Mouse (Mus musculus): ENCODE data around the gene Mrap2.
A peak's percentile ranks its signal among the peaks of the same experiment; 100 is the strongest.

The Mrap2 gene

DNA sequence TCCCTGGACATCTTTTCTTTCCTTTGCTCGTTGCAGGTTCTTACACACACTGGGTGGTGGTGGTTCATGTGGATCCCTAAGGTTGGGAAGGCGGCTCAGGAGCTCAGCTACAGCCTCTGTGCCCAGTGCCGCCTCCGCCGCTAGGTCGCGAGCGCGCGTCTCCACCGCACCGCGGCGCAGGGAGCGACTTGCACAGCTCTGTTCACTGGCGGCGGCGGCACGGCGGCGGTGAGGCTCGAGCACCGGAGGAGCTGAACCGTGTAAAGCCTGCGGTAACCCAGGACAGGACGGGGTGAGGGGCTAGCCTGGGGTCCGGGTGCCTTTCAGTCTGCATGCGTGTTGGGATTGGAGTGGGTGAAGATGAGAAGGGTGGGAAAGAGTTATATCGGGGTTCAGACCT lies at the start of gene Mrap2:
Mrap2 (plus strand) TSS at position 201 of the 400 bp plus-strand sequence.
- DNase-seq (ENCODE audit: low spot score): peak; percentile 57

DNA sequence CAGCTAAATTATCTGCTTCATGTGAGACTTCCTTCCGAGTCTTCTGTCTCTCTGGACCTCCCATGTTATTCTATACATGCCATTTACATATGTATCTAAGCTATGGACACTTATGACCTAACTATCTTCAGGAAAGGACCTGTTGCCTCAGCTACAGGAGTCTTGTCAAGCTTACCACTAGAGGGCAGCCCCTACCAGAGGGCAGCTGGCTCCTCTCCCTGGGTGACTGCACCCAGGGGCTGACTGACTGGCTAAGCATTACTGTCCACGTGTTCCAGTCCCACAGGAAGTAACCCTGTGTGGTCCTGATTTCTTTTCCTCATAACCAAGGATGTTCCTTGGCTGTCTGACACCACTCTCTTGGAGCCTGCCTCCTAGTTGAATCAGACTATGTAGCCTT lies 46.1 kb upstream of the Mrap2 start:
- peak; percentile 31 for DNase-seq (ENCODE audit: low spot score)

DNA sequence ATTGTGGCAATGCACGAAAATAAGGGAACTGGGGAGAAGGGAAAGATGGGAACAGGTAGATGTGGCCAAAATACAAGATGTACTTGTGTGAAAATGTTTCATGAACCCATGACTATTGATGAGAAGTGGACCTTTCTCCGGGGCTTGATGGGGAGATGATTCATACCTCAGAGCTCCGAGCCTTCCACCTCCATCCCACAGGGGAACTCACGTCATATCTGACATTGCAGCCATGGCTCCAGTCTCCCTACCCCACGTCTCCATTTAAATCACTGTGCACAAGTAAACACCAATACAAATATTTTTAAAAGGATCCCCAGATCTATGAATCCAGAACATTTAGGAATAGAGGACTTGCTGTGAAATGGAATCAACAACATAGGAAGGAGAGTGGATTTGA lies 29.1 kb upstream of the Mrap2 start:
- DNase-seq (ENCODE audit: low spot score): no peak

DNA sequence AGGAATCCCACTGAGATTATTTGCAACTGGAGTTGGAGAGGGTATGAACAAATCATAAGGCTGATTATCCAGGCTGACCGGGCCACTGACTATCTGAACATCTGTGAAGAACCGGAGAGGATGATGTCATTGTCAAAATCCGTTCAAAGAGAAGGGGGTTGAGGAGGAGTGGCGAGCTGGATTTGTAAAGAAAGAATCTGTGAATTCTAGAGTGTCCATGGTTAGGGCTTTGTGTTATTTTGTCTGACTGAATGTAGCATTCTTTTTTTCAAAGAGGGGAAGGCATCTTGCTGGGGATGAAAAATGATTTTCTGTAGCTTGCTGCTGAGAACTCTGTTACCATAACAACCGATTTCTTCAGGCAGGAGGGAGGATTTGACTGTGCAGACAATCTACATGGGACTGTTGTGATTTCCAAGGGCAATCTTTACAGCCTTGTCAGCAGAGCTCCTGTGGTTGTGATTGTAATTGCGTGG lies 28.6 kb upstream of the Mrap2 start:
- DNase-seq (ENCODE audit: low spot score): no peak

DNA sequence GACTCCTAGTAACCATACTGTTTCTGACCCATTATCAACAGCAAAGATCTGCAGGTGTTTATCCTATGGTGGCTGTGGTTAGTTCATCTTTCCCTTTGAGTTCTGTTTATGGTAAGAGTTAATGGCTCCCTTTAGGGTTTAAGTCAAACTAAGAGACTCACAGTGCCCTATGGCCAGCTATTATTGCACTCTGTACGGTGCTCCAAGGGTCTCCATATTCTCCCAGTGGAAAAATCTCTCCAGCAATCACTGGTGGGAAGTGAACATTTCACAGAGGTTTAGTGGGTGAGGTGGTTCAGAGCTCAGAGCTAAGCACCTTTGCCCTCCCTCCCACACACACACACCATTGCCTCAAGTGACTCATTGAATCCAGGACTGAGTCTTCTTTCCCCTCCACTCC lies 28.1 kb upstream of the Mrap2 start:
- DNase-seq (ENCODE audit: low spot score): no peak

DNA sequence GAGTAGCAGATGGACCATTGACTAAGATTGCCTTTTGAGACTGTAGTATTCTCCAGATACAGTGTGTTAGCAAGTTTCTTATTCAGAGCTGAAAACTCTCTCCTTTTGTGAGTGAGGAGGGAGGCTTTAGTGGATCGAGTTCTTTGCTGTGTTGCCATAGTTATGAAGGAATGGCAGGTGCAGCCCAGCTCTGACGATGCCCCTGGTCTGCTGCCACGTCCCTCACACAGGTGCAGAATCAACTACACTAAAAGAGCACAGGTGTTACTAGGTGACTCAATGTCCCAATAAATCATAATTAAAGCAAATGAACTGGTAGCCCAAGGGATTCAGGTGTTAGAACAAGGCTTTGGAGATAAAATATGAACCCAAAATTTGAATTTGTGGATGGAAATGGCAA lies 25.1 kb upstream of the Mrap2 start:
- no peak for DNase-seq (ENCODE audit: low spot score)

DNA sequence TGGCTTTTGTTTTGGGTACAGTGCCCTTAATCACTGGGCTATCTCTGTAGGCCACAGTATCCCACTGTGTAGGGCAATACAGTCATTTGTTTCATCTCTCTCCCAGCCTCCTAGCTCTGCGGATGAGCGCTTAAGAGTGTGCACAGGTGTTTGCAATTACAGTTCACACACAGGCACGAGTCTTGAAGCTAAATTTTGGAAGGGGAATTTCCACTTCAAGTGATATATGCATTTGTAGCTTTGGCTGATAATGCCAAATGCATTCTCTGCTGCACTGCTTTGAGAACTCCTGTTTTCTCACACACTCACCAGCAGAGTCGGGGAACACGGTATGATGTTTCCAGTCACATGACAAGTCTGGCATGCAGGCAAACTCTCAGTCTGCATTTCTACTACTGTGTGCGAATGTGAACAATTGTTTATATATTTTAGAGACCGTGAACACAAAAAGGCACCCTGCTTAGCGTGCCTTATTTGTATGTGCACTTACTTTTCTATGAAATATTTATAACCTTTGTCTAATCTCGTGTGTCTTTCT lies 22.1 kb upstream of the Mrap2 start:
- peak; percentile 1 for DNase-seq (ENCODE audit: low spot score)

DNA sequence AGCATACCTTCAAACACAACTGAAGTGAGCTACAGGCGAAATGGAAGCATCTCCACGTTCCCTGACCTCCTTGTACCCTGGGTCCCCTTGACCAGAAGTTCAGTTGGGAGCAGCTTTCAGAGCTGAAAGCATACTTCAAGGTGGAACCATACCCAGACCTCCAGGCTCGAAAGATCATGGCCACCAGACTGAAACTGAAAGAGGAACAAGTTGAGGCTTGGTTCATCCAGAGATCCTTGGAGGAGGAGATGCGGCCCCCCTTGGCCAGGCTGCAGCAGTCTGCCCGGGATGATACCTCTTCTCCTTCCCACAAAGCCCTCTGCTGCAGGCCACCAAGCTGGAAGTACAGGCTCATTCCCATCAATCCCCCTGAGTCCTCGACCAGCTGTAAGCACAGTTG lies 17.1 kb upstream of the Mrap2 start:
- DNase-seq (ENCODE audit: low spot score): peak; percentile 1

DNA sequence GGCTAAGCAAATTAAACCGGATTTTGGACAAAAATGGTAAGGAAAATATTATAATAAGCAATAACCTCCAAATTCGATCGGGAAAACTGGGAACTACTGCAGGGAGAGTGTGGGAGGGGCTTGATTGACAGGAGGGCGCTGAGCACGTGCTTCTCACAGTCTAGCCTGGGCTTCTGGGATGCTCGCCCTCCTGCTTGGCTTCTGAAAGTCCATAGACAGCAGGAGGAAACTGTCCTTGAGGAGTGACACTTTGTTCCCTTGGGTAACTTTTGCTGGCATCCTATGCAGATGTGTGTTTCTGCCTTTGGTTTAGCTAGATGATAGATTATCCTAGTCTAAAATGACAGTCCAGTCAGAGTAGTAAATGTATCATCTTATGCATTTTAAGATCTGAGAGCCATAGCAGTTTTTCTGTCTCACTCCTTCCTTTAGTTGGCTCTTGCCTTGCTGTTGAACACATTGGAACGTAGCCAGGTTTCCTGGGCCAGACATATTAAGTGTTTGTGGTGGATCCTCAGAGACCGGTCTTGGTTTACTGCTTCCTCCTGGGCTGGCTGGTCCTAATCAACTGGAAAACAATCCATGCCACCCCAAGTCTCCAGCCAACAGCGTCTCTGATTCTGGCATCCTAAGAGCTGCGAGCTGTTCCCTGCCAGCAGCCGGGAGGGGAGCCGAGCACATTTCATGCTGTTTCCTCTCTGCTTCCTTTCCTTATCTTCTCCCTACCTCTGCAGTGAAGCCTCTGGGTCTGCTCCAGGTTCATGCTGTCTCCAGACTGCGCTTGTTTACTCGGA lies 8.1 kb upstream of the Mrap2 start:
- no peak for DNase-seq (ENCODE audit: low spot score)

DNA sequence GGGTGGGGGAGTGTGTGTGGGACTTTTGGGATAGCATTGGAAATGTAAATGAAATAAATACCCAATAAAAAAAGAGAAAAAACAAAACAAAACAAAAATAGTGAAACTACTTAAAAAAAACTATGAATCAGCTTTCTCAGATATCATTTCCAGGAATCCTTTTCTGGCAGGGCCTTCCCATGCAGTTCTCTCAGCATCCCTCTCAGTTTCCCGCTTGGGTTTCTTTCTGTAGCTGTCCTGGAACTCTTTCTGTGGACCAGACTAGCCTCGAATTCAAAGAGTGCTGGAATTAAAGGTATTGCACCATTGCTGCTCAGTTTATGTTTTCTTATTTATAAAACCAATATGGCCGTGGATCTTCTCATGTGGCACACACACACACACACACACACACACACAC lies 1.0 kb upstream of the Mrap2 start:
- DNase-seq (ENCODE audit: low spot score): no peak

DNA sequence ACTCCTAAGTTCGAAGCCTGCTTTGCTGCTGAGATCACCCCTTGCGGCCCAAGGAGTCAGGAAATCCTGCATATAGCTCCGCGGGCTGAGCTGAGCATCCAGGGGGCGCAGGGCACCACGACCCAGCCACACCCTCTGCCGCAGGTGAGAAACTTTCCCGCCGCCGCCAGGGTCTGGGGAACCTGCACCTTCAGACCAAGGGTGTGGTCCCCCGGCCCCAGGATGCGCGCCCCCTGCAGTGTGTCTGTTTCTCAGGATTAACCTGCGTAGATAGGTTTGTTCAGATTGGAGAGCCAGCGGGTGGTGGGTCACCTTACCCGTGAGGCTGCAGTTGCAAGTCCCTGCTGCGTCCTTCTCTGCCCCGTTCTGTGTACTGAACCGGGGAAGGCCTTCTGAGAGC lies 426 bp downstream of the Mrap2 start:
- DNase-seq (ENCODE audit: low spot score): no peak

DNA sequence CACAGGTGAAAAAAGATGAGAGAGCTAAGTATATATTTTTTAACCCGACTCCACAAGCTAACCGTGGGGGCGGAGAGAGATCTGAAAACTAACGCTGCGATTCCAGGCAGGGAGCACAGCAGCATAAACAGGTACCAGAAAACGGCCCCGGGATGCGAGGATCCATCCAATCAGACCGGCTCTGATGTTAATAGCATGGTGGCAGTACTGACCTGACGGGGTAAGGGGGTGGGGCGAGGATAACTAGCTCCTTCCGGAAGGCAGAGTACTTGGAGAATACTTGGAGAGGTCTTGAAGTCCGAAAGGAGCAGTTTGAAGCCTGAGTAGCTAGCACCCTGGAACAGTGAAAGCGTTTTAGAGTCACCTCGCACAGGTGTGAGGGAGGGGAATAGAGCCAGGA lies 1.1 kb downstream of the Mrap2 start:
- no peak for DNase-seq (ENCODE audit: low spot score)

DNA sequence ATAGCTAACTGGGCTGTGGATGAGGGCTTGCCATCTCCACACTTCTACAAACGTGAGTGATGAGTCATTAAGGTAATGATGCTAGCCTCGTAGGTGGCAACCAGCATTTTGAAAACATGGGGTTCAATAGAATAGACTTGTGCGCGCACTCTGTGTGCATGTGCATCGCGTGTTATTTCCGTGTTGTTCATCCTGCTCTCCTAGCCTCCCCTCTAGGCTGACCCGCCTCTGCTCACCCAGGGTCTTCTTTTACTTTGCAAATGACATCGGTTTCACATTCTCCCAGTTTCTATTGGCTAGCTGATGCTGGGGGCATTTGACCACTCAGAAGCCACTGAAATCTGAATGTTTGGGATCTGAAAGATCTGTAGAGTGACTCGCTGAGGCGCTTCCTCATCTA lies 1.6 kb downstream of the Mrap2 start:
- no peak for DNase-seq (ENCODE audit: low spot score)

DNA sequence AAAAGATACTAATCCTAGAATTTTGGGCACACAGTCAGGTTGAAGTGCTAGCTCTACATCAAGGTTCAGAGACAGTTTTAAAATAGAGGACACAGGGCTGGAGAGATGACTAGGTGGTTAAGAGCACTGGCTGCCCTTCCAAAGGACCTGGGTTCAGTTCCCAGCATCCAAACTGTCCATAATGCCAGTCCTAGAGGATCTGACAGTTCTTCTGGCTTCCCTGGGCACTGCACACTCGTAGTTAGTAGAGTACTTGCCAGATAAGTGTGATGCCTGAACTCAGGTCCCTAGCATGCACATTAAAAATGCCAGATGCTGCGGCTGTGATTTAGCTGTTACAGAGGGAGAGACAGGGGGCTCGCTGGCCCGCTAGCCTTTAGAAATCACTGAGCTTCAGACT lies 2.3 kb downstream of the Mrap2 start:
- no peak for DNase-seq (ENCODE audit: low spot score)

DNA sequence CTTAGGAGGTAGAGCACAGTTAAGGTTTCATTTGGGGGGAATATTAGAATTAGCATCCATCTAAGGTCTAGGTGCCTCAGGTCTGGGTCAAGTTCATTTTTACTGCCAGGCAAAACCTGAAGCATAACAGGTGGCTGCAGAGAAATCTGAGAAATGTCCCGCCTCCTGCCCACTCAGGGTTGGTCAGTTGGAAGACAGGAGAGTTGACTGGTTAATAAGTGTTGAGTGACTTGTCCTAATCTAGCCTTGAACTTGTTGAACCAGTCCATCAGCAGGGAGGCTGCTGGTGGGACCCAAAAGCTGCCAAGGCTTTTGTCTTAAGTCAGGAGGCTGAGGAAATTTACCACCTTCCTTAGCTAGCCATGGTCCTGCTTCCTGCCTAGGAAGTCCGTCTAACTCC lies 3.8 kb downstream of the Mrap2 start:
- no peak for DNase-seq (ENCODE audit: low spot score)

DNA sequence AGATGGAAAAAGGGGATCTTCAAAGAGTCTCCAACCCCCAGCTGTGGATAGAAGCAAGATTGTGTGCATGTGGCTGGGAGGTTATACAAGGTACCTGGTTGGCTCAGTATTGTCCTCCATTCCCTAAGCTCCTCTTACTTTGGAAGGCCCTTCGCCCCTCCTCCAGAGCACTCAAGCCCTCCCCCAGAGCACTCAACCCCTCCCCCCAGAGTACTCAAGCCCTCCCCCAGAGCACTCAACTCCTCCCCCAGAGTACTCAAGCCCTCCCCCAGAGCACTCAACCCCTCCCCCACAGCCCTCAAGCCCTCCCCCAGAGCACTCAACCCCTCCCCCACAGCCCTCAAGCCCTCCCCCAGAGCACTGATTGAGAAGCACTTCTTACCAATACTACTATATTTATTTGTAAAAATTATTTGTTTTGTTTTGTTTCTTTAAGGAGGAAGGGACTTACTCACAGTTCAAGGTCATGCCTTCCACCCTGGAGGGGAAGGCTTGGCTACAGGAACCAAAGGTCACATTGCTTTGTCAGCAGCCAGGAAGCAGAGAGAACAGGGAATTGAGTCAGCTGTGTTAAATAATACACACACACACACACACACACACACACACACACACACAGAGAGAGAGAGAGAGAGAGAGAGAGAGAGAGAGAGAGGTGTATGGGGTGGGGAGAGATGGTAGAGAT lies 8.7 kb downstream of the Mrap2 start:
- no peak for DNase-seq (ENCODE audit: low spot score)

DNA sequence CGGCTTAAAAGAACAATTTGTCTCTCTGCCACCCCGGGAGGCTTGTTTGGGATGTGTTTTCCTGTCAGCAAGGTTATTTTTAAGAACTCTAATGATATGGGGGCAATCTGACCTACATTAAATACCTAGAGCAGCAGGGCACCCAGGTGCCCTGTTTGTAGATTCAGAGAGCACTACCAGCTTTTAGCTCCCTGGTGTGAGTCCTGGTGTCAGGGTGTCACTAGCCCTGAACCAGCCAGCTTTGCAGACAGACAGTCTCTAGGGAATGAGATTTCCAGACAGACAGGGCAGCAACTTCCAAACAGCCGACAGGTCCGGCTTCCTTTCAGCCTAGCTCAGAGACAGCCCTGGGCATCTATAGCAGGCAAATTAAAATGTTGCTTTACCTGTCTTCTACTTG lies 18.5 kb downstream of the Mrap2 start:
- DNase-seq (ENCODE audit: low spot score): no peak

DNA sequence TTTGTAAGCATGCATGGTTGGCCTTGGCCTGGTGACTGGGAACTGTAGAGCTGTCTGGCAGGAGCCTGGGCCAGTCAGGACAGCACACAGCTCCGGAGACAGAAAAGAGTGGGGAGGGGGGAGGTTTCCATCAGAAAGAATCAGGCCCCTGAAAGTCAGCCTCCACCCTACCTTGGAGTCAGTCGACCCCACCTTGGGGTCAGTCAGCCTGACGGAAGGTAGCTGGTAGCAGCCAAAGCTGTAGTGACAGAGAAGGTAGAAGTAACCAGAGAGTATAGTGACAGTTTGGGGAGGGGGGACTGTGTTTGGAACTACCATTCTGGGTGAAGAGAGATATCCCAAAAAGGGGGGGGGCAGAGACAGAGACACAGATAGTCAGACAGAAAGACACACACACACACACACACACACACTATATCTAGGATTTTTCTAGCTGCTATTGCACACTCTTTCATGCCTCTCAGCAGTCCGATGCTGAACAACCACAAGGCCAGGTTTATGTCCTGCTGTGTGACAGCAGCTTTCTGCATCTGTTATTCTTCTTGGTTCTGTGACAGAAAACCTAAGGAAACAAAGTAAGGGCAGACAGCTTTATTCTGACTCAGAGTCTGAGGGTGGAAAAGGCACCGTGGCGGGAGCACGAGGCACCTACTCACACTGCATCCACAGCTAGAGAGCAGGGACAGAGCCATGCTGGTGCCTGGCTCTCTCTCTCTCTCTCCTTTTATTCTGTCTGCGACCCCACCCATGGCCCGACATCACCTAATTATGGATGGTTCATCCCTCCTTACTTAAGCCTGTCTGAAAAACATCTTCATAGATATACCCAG lies 23.1 kb downstream of the Mrap2 start:
- DNase-seq (ENCODE audit: low spot score): no peak

DNA sequence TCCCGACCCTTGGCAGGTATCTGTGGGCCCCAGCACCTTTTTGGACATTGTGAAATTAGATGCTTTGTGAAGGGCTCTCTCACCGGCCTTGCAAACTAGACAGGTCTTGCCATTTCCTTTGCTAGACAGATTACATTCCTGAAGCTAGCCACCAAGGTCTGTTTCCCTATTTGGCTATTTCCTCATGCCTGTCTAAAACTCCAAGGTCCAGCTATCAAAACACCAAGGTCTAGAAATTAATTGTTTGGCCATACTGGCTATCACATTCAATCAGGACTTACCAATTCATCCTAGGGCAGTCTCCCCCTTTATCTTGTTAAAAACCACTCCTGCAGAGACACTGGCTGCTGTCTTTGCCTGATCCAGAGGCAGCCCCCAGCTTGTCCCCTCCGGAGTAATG lies 23.9 kb downstream of the Mrap2 start:
- DNase-seq (ENCODE audit: low spot score): no peak

DNA sequence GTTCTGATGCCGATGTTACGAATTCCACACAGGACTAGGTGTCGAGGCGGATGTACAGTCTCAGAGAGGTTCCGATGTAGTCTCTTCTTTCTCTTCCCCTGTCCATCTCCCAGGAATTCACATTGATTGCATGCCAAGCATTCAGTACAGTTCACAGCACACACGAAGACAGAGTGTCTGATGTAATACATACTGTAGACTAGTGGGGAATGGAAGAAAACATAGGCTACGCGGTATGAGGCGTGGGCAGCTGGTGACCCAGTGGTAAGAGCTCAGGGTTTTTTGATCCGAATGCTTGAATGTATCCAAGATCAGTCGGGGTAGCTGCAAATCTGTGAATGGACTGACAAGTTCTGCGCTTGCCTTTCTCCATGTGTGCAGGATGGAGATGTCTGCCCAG lies 25.0 kb downstream of the Mrap2 start:
- DNase-seq (ENCODE audit: low spot score): no peak

DNA sequence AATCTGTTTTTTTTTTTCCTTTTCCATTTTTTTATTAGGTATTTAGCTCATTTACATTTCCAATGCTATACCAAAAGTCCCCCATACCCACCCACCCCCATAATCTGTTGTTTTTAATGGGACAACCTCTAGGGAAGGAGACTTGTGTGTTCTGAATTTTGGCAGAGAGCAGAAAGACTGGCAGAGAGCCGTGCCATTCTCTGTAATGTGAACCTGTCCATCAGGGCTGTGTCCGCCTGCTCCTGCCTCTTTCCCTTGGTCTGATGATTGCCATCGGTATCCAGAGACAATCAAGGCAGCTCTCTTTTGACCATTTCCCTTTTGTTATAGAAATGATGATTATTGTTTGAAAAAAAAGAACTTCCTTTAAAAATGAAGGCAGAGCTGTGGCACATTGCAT lies 26.8 kb downstream of the Mrap2 start:
- DNase-seq (ENCODE audit: low spot score): no peak

DNA sequence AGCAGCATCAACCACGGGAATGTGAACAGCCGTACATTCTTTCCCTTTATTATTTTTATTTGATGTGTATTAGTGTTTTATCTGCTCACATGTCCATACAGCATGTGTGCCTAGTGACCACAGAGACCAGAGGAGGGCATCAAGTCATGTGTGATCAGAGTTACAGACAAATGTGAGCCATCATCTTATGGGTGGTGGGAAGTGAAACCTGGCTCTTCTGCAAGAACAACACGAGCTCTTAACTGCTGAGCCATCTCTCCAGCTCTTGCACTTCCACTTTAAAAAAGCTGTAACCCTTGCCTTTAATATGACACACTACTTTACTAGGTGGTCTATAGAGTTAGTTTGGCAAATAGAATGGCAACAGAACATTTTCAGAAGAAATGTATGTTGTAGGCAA lies 27.4 kb downstream of the Mrap2 start:
- peak; percentile 15 for DNase-seq (ENCODE audit: low spot score)

DNA sequence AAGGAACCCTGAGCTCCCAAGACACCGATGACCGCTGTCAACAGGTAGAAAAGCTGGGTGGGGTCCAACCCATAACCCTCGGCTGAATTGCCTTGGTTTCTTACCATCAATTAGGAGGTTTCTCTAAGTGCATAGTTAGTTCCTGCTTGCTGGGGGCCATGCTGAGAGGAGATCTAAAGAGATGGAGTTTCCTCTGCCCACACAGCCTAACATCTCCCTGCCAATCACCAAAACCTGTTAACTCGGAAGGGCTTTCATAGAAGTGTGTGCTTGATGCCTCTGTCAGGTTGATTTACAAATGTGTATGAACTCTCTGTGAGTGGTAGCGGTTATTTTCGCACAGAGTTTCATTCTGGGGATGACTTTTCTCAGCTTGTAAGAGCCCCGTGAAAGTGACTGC lies 34.4 kb downstream of the Mrap2 start:
- no peak for DNase-seq (ENCODE audit: low spot score)

All from layer of hippocampus, adult 11-12 months (tissue).